Mouse (Mus musculus): ENCODE results near the gene Hps6. TPM values are rescaled to one million over a fixed set of nuclear protein-coding genes. Genes with fewer than 3 reads are reported as not detected.
"Not testable (repeated sequence)": the region's sequence is repeated elsewhere in the genome, so short reads cannot be mapped to it uniquely, and the experiment has no call there.

The Hps6 gene
- total RNA-seq (2021), result 10 to 100 TPM; 13.8 to 19.7 TPM
- long read RNA-seq, experiment 1, transcript Hps6-201 (1 exons, 2,666 nt), result major isoform, 20 of 20 reads
- long read RNA-seq, experiment 1, partial matches to known transcripts, result 0 of 20 reads
- long read RNA-seq, experiment 1, other reads (novel, unspliced or antisense), result 0 of 20 reads
- long read RNA-seq, experiment 2, transcript Hps6-201 (1 exons, 2,666 nt), result major isoform, 9 of 9 reads
- long read RNA-seq, experiment 2, partial matches to known transcripts, result 0 of 9 reads
- long read RNA-seq, experiment 2, other reads (novel, unspliced or antisense), result 0 of 9 reads

GRCm38 (mm10) chr19:46003371-46004226, at the start of gene Hps6:
Hps6 (plus strand) TSS chr19:46003508.
- DNase-seq, result peak; percentile 95 to 97

GRCm38 (mm10) chr19:45956736-45957135, 46.6 kb upstream of the Hps6 start:
- DNase-seq, result peak; percentile 29 to 30

- DNase-seq, result no peak
These were observed 42.5 kb upstream of the Hps6 start for GRCm38 (mm10) chr19:45960770-45961169.

DNA sequence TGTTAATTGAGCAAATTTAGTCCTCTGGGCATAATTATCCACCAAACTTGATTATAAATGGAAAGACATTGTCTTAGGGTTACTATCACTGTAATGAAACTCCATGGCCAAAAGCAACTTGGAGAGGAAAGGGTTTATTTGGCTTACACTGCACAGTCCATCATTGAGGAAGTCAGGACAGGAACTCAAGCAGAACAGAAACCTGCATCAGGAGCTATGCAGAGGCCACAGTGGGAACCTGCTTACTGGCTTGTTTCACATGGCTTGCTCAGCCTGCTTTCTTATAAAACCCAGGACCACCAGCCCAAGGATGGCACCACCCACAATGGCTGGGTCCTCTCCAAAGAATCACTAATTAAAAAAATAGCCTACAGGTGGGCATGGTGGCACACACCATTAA, 18.9 kb upstream of the Hps6 start:
- no peak for DNase-seq

DNA sequence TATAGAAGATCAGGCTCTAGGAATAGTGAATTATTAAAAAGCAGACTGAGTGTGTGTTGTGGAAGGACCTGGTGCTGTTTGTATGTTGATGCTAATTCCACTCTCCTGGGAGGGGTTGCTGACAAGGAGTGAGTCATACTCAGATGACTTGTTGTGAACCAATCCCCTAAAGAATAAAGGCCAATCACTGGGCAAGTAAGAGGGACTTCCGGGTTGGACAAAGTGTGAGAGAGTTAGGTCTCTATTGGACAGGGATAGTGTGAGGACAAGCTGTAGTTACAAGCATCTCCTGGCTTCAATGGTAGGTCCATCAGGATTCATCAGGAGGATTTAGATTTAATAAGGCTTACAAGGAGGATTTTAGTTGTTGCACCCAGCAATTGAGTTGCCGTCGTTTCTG, 15.1 kb upstream of the Hps6 start:
- DNase-seq, result no peak

GRCm38 (mm10) chr19:45991171-45991570, 12.1 kb upstream of the Hps6 start:
- DNase-seq, result no peak

- DNase-seq, result not testable (repeated sequence)
These were observed 9.9 kb upstream of the Hps6 start for GRCm38 (mm10) chr19:45993441-45993840.

GRCm38 (mm10) chr19:45993981-45994737, 9.1 kb upstream of the Hps6 start:
- DNase-seq, result no peak

- no peak for DNase-seq
These were observed 5.9 kb upstream of the Hps6 start for GRCm38 (mm10) chr19:45997365-45997764.

DNA sequence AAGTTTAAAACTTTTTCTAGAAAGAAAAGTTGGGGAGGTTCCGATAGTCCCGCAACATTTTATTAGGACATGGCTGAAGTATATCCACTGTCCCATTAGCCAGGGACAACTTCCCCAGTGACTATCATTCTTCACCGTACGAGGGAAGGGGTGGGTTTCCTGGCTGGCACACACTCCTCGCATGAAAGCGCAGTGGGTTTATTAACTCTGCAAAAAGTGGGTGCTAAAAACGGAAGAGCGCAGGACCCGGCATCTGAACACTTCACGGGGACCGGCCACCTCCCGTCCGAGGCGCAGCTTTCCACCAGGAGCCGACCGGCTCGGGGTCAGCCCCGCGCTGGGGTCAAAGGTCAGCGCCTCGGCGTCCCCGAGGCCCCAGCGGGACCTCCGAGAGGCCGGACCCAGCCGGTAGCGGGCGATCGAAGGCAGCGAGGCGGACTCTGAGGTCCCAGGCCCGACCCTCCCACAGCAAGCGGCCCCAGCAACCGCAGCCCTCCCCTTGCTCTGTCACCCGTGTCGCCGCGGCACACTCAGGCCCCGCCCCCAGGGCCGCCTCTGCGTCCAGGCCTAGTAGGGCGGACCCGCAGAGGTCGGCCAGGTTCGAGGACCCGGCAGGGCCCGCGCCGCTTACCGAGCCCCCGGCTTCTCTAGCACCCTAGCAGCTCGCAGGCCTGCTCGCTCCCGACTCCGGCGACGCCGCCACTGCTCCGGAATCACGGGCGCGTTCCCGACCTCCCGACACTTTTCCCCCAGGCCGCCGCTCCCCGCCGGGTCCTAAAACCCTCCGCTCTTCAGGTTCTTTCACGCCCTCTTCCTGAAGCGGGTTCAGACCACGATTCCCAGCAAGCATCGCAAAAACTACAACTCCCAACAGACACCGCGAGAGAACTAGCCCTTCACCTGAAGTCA, 5.3 kb upstream of the Hps6 start, which contains the start of gene Armh3:
Gene Armh3, minus strand, starts transcription at position 704 of the 909 bp plus-strand sequence.
- peak; percentile 93 to 96 for DNase-seq

- no peak for DNase-seq
These were observed 4.6 kb upstream of the Hps6 start for GRCm38 (mm10) chr19:45998694-45999217.

DNA sequence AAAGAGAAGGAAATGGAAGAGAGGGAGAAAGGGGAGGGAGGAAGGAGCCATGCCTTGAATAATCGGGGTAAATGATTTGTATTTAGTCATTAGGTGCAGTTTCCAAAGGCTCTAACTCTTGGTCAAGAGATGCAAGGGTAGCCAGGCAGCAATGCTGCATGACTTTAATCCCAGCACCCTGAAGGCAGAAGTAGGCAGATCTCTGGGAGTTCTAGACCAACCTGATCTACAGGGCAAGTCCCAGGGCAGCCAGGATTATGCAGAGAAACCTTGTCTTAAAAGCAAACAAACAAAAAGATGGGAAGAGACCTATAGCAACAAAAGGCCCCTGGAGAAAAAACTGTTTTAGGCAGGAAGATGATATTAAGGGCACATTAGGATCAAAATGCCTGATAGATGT, 3.9 kb upstream of the Hps6 start:
- no peak for DNase-seq

DNA sequence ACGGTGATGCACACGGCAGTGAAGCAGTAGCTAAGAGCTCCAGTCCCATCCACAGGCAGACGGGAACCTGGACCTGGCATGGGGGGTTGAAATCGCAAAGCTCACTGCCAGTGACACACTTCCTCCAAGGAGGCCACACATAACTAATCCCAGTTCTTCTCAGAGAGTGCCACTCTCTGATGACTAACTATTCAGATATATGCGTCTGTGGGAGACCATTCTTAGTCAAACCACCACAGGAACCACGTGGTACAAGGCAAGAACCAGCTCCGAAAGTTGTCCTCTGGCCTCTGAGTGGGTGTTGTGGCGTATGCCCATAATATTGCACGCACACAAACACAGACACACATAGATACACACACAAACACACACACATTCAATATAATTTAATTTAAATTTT, 1.0 kb upstream of the Hps6 start:
- no peak for DNase-seq

- DNase-seq, result no peak
These were observed 1.6 kb downstream of the Hps6 start for GRCm38 (mm10) chr19:46004814-46005466.

- no peak for DNase-seq
These were observed 2.4 kb downstream of the Hps6 start for GRCm38 (mm10) chr19:46005680-46006079.

DNA sequence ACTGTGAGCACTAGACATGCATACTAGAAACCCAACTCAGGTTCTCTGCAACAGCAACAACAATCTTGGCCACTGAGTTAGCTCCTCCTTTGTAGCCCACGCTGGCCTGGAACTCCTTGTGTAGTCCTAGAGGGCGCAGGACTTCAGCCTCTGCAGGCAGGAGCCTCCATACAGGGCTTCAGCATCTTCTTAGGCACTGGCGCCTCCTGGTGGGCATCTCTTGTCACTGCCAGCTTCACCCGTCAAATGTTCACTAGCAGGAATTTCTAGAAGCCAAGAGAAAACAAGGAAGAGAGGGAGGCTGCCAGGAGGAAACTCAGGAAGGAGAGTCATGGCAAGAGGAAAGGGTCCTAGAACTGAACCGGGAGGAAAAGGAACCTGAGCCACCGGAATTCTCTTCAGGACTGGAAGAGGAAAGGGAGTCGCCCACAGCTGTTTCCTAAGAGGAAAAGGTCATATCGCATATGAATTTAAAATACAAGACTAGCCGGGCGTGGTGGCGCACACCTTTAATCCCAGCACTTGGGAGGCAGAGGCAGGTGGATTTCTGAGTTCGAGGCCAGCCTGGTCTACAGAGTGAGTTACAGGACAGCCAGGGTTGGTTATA, 11.4 kb downstream of the Hps6 start:
- peak; percentile 91 to 92 for DNase-seq

DNA sequence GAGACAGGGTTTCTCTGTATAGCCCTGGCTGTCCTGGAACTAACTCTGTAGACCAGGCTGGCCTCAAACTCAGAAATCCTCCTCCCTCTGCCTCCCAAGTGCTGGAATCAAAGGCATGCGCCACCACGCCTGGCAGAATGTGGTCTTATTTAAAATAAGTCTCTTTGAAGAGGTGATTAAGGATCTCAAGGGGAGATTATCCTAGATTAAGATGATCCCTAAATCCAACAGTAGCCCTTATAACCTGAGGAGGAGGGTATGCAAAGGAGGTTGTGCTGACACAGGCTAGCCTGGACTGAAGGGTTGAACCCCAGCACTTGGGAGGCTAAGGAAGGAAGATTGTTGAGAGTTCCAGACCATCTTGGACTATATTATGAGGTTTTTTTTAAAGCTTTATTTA, 12.7 kb downstream of the Hps6 start:
- no peak for DNase-seq

DNA sequence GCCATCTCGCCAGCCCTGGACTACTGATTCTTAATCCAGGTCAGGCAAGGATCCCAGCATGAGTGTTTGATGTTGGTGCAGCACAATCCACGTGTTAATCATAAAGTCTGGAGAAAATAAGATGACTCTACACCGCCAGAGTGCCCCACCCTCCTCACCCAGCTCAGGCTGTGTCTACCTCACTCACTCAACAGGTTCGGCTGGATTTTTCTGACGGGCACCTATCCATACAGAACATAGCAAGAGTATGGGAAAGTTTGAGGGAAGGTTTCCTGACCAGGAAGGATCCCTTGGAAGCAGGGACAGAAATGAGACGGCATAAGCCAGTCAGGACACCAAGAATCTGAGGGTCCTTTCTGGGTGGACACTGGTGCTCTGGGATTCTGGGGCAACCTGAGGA, 21.7 kb downstream of the Hps6 start:
- DNase-seq, result no peak

GRCm38 (mm10) chr19:46026567-46026966, 23.3 kb downstream of the Hps6 start:
- DNase-seq, result no peak

- DNase-seq, result no peak
These were observed 25.5 kb downstream of the Hps6 start for GRCm38 (mm10) chr19:46028747-46029320.

Measured in adrenal gland, postnatal 36 days (tissue).